Mouse (Mus musculus) lung, adult 2 months (tissue): ENCODE data around the gene Ccr2.

ENCODE experiments used
- CTCF ChIP-seq: fragments of 200-500 bp; IDR thresholded peaks from 2 replicates; pipeline ENCODE4 v1.5.1; 2011; ENCODE audit warnings: mild to moderate bottlenecking, low read length, control low read depth; ENCODE audit not compliant: insufficient read depth
- POLR2A ChIP-seq: fragments of 200-500 bp; IDR thresholded peaks from 2 replicates; pipeline ENCODE4 v1.6.1; 2011; ENCODE audit warnings: low read depth, mild to moderate bottlenecking, control low read depth, low read length, borderline replicate concordance; ENCODE audit errors: extremely low read depth

- TF ChIP-seq POLR2A (no peak), CTCF (no peak)
These were observed 35.9 kb downstream of the Ccr2 start for GRCm38 (mm10) chr9:124137619-124138018.
